Comparison of ENCODE assay signal across 12 mouse cellular contexts in the genomic region with DNA sequence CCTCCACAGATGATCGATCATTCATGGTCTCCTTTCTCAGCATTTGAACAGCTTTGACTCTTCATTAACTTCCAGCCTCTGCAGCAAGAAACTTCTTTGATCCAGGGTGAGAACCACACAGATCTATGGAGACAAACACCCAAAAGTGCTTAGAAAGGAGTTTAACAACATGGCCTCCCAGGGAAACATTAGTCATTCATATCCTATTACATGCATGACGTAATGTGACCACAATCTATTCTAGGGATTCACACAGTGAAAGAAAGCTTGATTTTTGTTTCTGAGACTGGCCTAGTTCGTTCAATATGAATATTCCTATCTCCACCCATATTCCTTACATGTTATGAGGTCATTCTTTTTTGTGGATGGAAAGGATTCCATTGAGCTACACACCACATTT. TPM values are rescaled to one million over a fixed set of nuclear protein-coding genes. Genes with fewer than 3 reads are reported as not detected.
"Had no signal": no experiment of that assay in that cellular context is flagged by ENCODE, and none has a peak within 500 bp of the region (broad histone marks: within the 10 kb centered on the region; RNA-seq: fewer than 3 reads in every experiment).

No protein-coding gene starts in this region.

- H3K36me3 ChIP-seq: limb, embryonic 13.5 days; midbrain, embryonic 10.5 days; neural tube, embryonic 12.5 days had no signal

- H3K4me2 ChIP-seq: limb, embryonic 13.5 days; neural tube, embryonic 12.5 days had no signal

- DNase-seq: kidney, postnatal 10 days; kidney, postnatal 4 days; left cerebral cortex, postnatal 4 days; lung, adult 18-20 months; midbrain, embryonic 14.5 days had no signal

- H3K27me3 ChIP-seq: limb, embryonic 13.5 days; neural tube, embryonic 12.5 days had no signal

- H3K27ac ChIP-seq: layer of hippocampus, adult 2 months; limb, embryonic 13.5 days; liver, embryonic 14.5 days; midbrain, embryonic 10.5 days; neural tube, embryonic 12.5 days; stomach, postnatal 0 days had no signal

- H3K4me3 ChIP-seq: layer of hippocampus, adult 2 months; limb, embryonic 13.5 days; midbrain, embryonic 10.5 days; neural tube, embryonic 12.5 days had no signal

- H3K4me1 ChIP-seq: limb, embryonic 13.5 days had no signal

RNA-seq across cellular contexts. Expression of gene Ankrd36, which starts 3.9 kb away (rescaled TPM):
- polyA plus RNA-seq: liver, adult 2 months; midbrain, embryonic 14.5 days; neural tube, embryonic 12.5 days; stomach, postnatal 0 days had no signal
